Mouse (Mus musculus): ENCODE measurements around the gene Sppl3.
A peak's percentile ranks its signal among the peaks of the same experiment; 100 is the strongest.

- peak; percentile 43; the same call in 1 of the 2 replicates for TF ChIP-seq CTCF (IDR thresholded peaks at IDR 0.05; ENCODE audit: borderline replicate concordance, extremely low read depth, insufficient read depth, insufficient read length)
- TF ChIP-seq POLR2A (IDR thresholded peaks at IDR 0.05; ENCODE audit: borderline replicate concordance, extremely low read depth, insufficient read depth, insufficient read length, poor library complexity, severe bottlenecking): no peak
These were observed 32.1 kb upstream of the Sppl3 start for GRCm38 (mm10) chr5:114978888-114979249.
